Mouse (Mus musculus) E14TG2a.4 (cell line): ENCODE data around the gene Klhl31.

Experiments
- H3K27me3 ChIP-seq: 2 replicates; pipeline ENCODE4 v1.6.1; 2014; ENCODE audit warnings: low read length, control low read depth; ENCODE audit not compliant: insufficient read depth
- H3K36me3 ChIP-seq: 2 replicates; pipeline ENCODE4 v1.6.1; 2014; ENCODE audit warnings: low read length, control low read depth; ENCODE audit not compliant: insufficient read depth
- H3K4me1 ChIP-seq: replicated peaks from 2 replicates; pipeline ENCODE4 v1.6.1; 2014; ENCODE audit warnings: low read depth, low read length, control low read depth
- H3K4me3 ChIP-seq: replicated peaks from 2 replicates; pipeline ENCODE4 v1.5.1; 2014; ENCODE audit warnings: mild to moderate bottlenecking, low read length
- H3K9me3 ChIP-seq: 2 replicates; pipeline ENCODE4 v1.6.1; 2014; ENCODE audit warnings: low read length, control low read depth
- CTCF ChIP-seq: conservative IDR thresholded peaks from 2 replicates; pipeline ENCODE4 v1.5.1; 2014; ENCODE audit warnings: low read length
- NANOG ChIP-seq: IDR thresholded peaks from 2 replicates; pipeline ENCODE4 v1.6.1; 2014; ENCODE audit warnings: borderline replicate concordance, low read length, mixed read lengths
- POU5F1 ChIP-seq: IDR thresholded peaks from 2 replicates; pipeline ENCODE4 v1.6.1; 2014; ENCODE audit warnings: low read length, borderline replicate concordance

Klhl31 gene

GRCm38 (mm10) chr9:77670095-77670494 is 33.8 kb downstream of the Klhl31 start:
- Histone ChIP-seq H3K9me3 (no peaks in the 10 kb centered on the region), H3K4me3 (no peak overlapping the region), H3K4me1 (no peaks in the 10 kb centered on the region), H3K27me3 (no peaks in the 10 kb centered on the region), H3K36me3 (no peaks in the 10 kb centered on the region)
- TF ChIP-seq POU5F1 (no peak), CTCF (no peak), NANOG (no peak)

GRCm38 (mm10) chr9:77671004-77671403 is 34.7 kb downstream of the Klhl31 start:
- Histone ChIP-seq H3K27me3 (no peaks in the 10 kb centered on the region), H3K4me1 (no peaks in the 10 kb centered on the region), H3K4me3 (no peak overlapping the region), H3K9me3 (no peaks in the 10 kb centered on the region), H3K36me3 (no peaks in the 10 kb centered on the region)
- no peak for TF ChIP-seq POU5F1
- no peak for TF ChIP-seq CTCF
- no peak for TF ChIP-seq NANOG

GRCm38 (mm10) chr9:77673218-77673617 is 36.9 kb downstream of the Klhl31 start:
- Histone ChIP-seq H3K4me3 (no peak overlapping the region), H3K36me3 (no peaks in the 10 kb centered on the region), H3K4me1 (no peaks in the 10 kb centered on the region), H3K9me3 (no peaks in the 10 kb centered on the region), H3K27me3 (no peaks in the 10 kb centered on the region)
- no peak for TF ChIP-seq POU5F1
- no peak for TF ChIP-seq CTCF
- no peak for TF ChIP-seq NANOG

- no peaks in the 10 kb centered on the region for H3K27me3 ChIP-seq
These were observed 37.7 kb downstream of the Klhl31 start for GRCm38 (mm10) chr9:77673986-77674385.

GRCm38 (mm10) chr9:77684938-77685337 is 48.6 kb downstream of the Klhl31 start:
- H3K9me3 ChIP-seq: peaks cover 1% of the 10 kb centered on the region
- no peaks in the 10 kb centered on the region for H3K36me3 ChIP-seq
- no peak overlapping the region for H3K4me3 ChIP-seq
- no peaks in the 10 kb centered on the region for H3K4me1 ChIP-seq
- H3K27me3 ChIP-seq: no peaks in the 10 kb centered on the region
- TF ChIP-seq POU5F1: no peak
- TF ChIP-seq CTCF: no peak
- no peak for TF ChIP-seq NANOG

More at GRCm38 (mm10) chr9:77673986-77674385, 37.7 kb downstream of the Klhl31 start:
- Histone ChIP-seq H3K9me3 (no peaks in the 10 kb centered on the region), H3K4me3 (no peak overlapping the region), H3K4me1 (no peaks in the 10 kb centered on the region), H3K36me3 (no peaks in the 10 kb centered on the region)
- TF ChIP-seq POU5F1 (no peak), NANOG (no peak), CTCF (no peak)

GRCm38 (mm10) chr9:77685825-77686500 is 49.7 kb downstream of the Klhl31 start:
- Histone ChIP-seq H3K36me3 (no peaks in the 10 kb centered on the region), H3K4me3 (no peak overlapping the region), H3K27me3 (no peaks in the 10 kb centered on the region), H3K4me1 (no peaks in the 10 kb centered on the region), H3K9me3 (peaks cover 11% of the 10 kb centered on the region)
- TF ChIP-seq POU5F1 (no peak), NANOG (no peak), CTCF (no peak)

- peaks cover 63% of the 10 kb centered on the region for H3K9me3 ChIP-seq
- no peaks in the 10 kb centered on the region for H3K27me3 ChIP-seq
- TF ChIP-seq CTCF (no peak), POU5F1 (no peak), NANOG (no peak)
- H3K36me3 ChIP-seq: no peaks in the 10 kb centered on the region
- no peaks in the 10 kb centered on the region for H3K4me1 ChIP-seq
- H3K4me3 ChIP-seq: no peak overlapping the region; the same call in 1 of the 2 replicates
These were observed 56.4 kb downstream of the Klhl31 start for GRCm38 (mm10) chr9:77692707-77693106.

- TF ChIP-seq CTCF (no peak), NANOG (no peak), POU5F1 (no peak)
- no peaks in the 10 kb centered on the region for H3K4me1 ChIP-seq
- H3K27me3 ChIP-seq: no peaks in the 10 kb centered on the region
These were observed 57.1 kb downstream of the Klhl31 start for GRCm38 (mm10) chr9:77693405-77693804.

GRCm38 (mm10) chr9:77695586-77695985 is 59.3 kb downstream of the Klhl31 start:
- no peaks in the 10 kb centered on the region for H3K27me3 ChIP-seq
- TF ChIP-seq NANOG (no peak), POU5F1 (no peak), CTCF (no peak)
- no peak overlapping the region for H3K4me3 ChIP-seq
- no peaks in the 10 kb centered on the region for H3K36me3 ChIP-seq
- no peaks in the 10 kb centered on the region for H3K4me1 ChIP-seq
- peaks cover 72% of the 10 kb centered on the region for H3K9me3 ChIP-seq

More at GRCm38 (mm10) chr9:77693405-77693804, 57.1 kb downstream of the Klhl31 start:
- Histone ChIP-seq H3K36me3 (no peaks in the 10 kb centered on the region), H3K4me3 (no peak overlapping the region), H3K9me3 (peaks cover 66% of the 10 kb centered on the region)
